In genomic region chr4:89976146-89976545, GRCm38 (mm10) we compare ENCODE assay signal across 16 mouse cellular contexts.
DNase-seq lines count a peak whose midpoint lies in the region.
"Had no signal": no experiment of that assay in that cellular context is flagged by ENCODE, and none has a peak within 500 bp of the region (broad histone marks: within the 10 kb centered on the region; RNA-seq: fewer than 3 reads in every experiment).

No protein-coding gene starts in this region.

- DNase-seq in layer of hippocampus, adult 9-11 months = peak; percentile 11
- DNase-seq in layer of hippocampus, postnatal 10 days (ENCODE audit: low spot score in 2 of 2) = no peak
- DNase-seq in left cerebral cortex, postnatal 14 days (ENCODE audit: low spot score in 2 of 2) = peak; percentile 3
- no peak for DNase-seq in left cerebral cortex, adult 18-20 months (ENCODE audit: low spot score in 2 of 2)
- DNase-seq in brain, adult 2 months (ENCODE audit: low read depth, low spot score) = peak; percentile 61
- peak; percentile 31 for DNase-seq in telencephalon, adult 2 months (ENCODE audit: low read depth, low spot score)
- no peak for DNase-seq in cerebellum, postnatal 10 days
- DNase-seq: adrenal gland, adult 2 months; adrenal gland, postnatal 10 days; adrenal gland, postnatal 25 days; cerebellum, adult 11-12 months; cerebellum, adult 2 months; cerebellum, adult 9-10 months; cerebellum, postnatal 14 days; cerebellum, postnatal 36 days; embryo, embryonic 11 days had no signal

- intact Hi-C loops in left cerebral cortex, postnatal 14 days (cut with DNase I) = no loop called here

Comparison
In these comparisons a context has a peak if more than half of its experiments do, and no peak if none do; other contexts are left out.
1. DNase-seq: peak in layer of hippocampus, adult 9-11 months (single experiment), left cerebral cortex, postnatal 14 days (2 of 2), brain, adult 2 months (single experiment) and telencephalon, adult 2 months (single experiment); none in layer of hippocampus, postnatal 10 days (0 of 2), left cerebral cortex, adult 18-20 months (0 of 2) and cerebellum, postnatal 10 days (0 of 2).